Mouse (Mus musculus) erythroblast, embryonic 14.5 days (primary cell): ENCODE results near the gene Gm34302.

Experiments used
- GATA1 ChIP-seq: IDR thresholded peaks from 2 replicates; pipeline ENCODE4 v1.6.1; 2012; ENCODE audit warnings: low read length, inconsistent platforms, mixed read lengths
- TAL1 ChIP-seq: IDR thresholded peaks from 3 replicates; pipeline ENCODE4 v1.6.1; 2012; ENCODE audit warnings: low read length, inconsistent platforms, mixed read lengths

GRCm38 (mm10) chr3:63439738-63440137, 43.9 kb downstream of the Gm34302 start:
- TF ChIP-seq TAL1 (no peak), GATA1 (no peak)
